Mouse (Mus musculus): ENCODE data around the gene Ntng1. TPM values are rescaled to one million over a fixed set of nuclear protein-coding genes. Genes with fewer than 3 reads are reported as not detected.

Gene Ntng1
- polyA plus RNA-seq, 1 experiment from 2014 or later: 3.3 TPM

DNA sequence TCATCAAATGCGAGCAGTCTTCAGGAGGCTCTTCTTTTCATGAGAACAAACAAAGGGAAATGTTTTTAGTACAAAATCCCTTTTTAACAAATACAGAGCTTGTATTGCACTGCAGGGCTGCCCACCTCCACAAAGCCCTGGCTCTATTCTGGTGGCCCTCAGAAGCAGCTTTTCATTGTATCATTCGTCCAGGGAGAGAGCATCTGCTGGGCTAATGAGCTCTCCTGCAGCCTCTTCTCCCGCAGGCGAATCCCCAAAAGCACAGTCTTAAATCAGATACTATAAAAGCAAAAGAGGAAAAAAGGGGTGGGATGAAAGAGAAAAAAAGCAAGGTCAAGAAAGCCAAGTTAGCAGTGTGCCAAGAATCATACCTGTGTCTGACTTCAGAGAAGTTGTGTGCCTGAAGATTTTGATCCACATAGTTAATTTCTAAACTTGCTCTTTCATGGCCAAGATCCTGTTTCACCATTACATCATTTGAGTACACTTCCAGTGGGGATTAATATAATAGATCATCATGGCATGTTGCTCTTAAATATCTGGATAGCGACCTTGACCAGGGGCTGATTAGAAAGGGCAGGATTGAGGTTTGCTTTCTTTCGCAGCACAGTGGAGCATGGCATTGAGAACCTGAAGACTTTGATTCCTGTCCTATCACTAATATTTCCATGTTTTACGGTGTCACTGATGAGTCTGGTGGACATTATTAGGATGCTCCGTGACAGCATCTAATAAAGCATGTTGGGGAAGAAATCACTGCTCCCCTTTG is 225.7 kb downstream of the Ntng1 start:
- ATAC-seq (ENCODE audit: insufficient number of reproducible peaks, low FRiP score, low TSS enrichment, low read depth): no peak
- Histone ChIP-seq H3K4me2 (replicated peaks) (no peak overlapping the region), H3K4me3 (replicated peaks) (no peak overlapping the region), H3K27me3 (no peaks in the 10 kb centered on the region), H3K4me1 (peaks cover 8% of the 10 kb centered on the region; the same call in 1 of the 2 replicates), H3K9ac (no peak overlapping the region), H3K27ac (replicated peaks) (no peak overlapping the region), H3K36me3 (no peaks in the 10 kb centered on the region), H3K9me3 (replicated peaks) (no peaks in the 10 kb centered on the region)
- 53% methylated on average over 8 of the region's 8 CpGs for WGBS

DNA sequence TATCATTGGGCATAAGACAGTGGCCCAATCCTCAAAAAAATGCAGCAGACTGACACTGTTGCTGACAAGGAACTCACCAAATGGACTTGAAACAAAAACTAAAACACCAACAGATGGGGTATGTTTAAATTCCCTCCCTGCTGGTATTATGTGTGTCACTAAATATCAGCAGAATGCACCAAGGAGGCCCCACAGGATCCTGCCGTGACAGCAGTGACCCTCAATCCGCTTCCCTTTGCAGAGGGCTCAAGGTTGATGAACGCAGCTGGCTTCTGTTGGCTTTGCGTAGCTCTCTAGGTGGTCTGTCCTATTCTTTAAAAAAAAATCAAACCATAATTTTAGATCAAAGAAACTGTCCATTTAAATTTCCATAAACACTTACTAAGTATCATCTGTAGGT is 226.7 kb downstream of the Ntng1 start:
- Histone ChIP-seq H3K4me2 (replicated peaks) (no peak overlapping the region), H3K9me3 (replicated peaks) (no peaks in the 10 kb centered on the region), H3K9ac (no peak overlapping the region), H3K27me3 (no peaks in the 10 kb centered on the region), H3K36me3 (no peaks in the 10 kb centered on the region), H3K4me3 (replicated peaks) (no peak overlapping the region), H3K27ac (replicated peaks) (no peak overlapping the region), H3K4me1 (peaks cover 8% of the 10 kb centered on the region; the same call in 1 of the 2 replicates)
- 58% methylated on average over 4 of the region's 4 CpGs for WGBS
- no peak for ATAC-seq (ENCODE audit: insufficient number of reproducible peaks, low FRiP score, low TSS enrichment, low read depth)

DNA sequence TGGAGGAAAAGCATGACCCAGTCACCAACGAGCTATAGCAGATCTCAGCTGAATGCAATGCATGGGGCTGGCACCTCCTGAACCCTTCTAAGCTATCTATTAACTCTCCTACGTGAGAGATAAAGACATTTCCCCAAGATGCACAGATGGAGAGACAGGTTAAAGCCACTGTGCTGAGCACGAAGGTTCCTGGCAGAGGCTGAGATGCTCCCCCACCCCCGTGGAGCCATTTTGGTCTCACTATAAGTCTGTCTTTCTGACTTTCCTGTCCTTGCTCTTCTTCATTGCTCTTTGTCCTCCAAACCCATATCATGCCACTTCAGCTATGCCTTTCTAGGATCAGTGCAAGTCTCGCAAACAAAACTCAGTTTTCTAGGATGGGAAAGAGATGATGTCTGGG is 229.6 kb downstream of the Ntng1 start:
- H3K9me3 ChIP-seq (replicated peaks): no peaks in the 10 kb centered on the region
- 84% methylated on average over 5 of the region's 5 CpGs for WGBS
- ATAC-seq (ENCODE audit: insufficient number of reproducible peaks, low FRiP score, low TSS enrichment, low read depth): no peak

DNA sequence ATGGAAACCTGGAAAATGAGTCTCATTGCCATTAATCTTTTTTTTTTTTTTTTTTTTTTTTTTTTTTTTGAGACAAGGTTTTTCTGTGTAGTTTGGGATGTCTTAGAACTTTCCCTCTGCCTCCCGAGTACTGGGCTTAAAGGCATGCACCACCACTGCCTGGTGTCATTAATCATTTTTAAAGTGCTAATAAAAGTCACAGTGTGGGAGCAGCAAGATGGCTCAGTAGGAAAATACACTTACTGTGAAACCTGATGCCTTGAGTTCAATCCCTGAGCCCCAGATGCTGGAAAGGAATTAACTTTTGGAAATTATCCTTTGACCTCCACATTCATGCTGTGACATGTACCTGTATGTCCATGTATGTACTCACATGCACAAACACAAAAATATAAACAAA is 253.2 kb downstream of the Ntng1 start:
- Histone ChIP-seq H3K27ac (replicated peaks) (no peak overlapping the region), H3K4me1 (no peaks in the 10 kb centered on the region), H3K9ac (no peak overlapping the region), H3K36me3 (no peaks in the 10 kb centered on the region), H3K27me3 (no peaks in the 10 kb centered on the region), H3K4me3 (replicated peaks) (no peak overlapping the region), H3K9me3 (replicated peaks) (no peaks in the 10 kb centered on the region), H3K4me2 (replicated peaks) (no peak overlapping the region)
- WGBS: 39% methylated on average over 1 of the region's 1 CpGs
- ATAC-seq (ENCODE audit: insufficient number of reproducible peaks, low FRiP score, low TSS enrichment, low read depth): no peak

More for the DNA sequence above, 229.6 kb downstream of the Ntng1 start:
- peaks cover 5% of the 10 kb centered on the region; the same call in 1 of the 2 replicates for H3K4me1 ChIP-seq
- H3K27ac ChIP-seq (replicated peaks): no peak overlapping the region
- H3K9ac ChIP-seq: no peak overlapping the region
- H3K36me3 ChIP-seq: no peaks in the 10 kb centered on the region
- no peak overlapping the region for H3K4me3 ChIP-seq (replicated peaks)
- no peak overlapping the region for H3K4me2 ChIP-seq (replicated peaks)
- H3K27me3 ChIP-seq: no peaks in the 10 kb centered on the region

DNA sequence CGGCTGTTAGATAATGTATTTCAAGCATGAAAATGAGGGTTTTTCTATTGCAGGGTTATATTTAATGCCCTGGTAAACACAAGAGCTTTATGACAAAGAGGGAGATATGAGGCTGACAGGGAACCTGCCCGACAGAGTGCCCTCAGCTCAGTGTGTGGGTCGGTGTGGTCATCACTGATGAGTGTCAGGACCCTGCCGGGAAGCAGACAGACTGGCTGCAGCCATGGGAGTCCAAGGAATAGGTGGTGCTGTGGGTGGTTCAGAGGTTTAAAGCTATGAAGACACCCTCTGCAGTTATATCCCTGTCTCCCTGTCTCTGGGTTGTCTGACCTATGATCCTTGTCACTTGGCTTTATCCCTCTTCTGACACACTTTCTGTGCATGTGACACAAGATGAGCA is 258.1 kb downstream of the Ntng1 start:
- no peaks in the 10 kb centered on the region for H3K27me3 ChIP-seq
- WGBS: 69% methylated on average over 4 of the region's 4 CpGs
- no peaks in the 10 kb centered on the region for H3K36me3 ChIP-seq

DNA sequence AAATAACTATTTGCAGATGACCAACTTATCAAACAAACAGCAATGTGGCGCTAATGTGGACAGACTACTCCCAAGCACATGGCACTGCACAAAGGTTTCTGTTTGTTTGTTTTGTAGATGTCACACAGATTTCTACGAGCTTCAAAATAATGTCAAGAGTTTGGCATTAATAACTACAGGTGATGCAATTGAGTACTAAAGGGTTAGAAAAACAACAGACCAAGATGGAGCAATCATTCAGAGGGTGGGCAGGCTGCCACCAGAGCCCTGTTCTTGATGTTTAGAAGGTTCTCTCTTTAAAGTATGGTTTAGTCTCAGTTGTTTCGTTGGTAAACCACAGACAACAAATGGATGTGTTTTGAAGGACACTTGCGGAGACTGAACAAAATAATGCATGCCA is 264.8 kb downstream of the Ntng1 start:
- ATAC-seq (ENCODE audit: insufficient number of reproducible peaks, low FRiP score, low TSS enrichment, low read depth): no peak
- Histone ChIP-seq H3K27me3 (no peaks in the 10 kb centered on the region), H3K4me3 (replicated peaks) (no peak overlapping the region), H3K4me1 (no peaks in the 10 kb centered on the region), H3K9me3 (replicated peaks) (no peaks in the 10 kb centered on the region), H3K27ac (replicated peaks) (no peak overlapping the region), H3K4me2 (replicated peaks) (no peak overlapping the region), H3K9ac (no peak overlapping the region), H3K36me3 (no peaks in the 10 kb centered on the region)
- 55% methylated on average over 4 of the region's 4 CpGs for WGBS

More for the DNA sequence above, 258.1 kb downstream of the Ntng1 start:
- ATAC-seq (ENCODE audit: insufficient number of reproducible peaks, low FRiP score, low TSS enrichment, low read depth): no peak
- no peak overlapping the region for H3K9ac ChIP-seq
- no peak overlapping the region for H3K4me3 ChIP-seq (replicated peaks)
- no peaks in the 10 kb centered on the region for H3K4me1 ChIP-seq
- no peak overlapping the region for H3K4me2 ChIP-seq (replicated peaks)
- H3K27ac ChIP-seq (replicated peaks): no peak overlapping the region
- no peaks in the 10 kb centered on the region for H3K9me3 ChIP-seq (replicated peaks)

DNA sequence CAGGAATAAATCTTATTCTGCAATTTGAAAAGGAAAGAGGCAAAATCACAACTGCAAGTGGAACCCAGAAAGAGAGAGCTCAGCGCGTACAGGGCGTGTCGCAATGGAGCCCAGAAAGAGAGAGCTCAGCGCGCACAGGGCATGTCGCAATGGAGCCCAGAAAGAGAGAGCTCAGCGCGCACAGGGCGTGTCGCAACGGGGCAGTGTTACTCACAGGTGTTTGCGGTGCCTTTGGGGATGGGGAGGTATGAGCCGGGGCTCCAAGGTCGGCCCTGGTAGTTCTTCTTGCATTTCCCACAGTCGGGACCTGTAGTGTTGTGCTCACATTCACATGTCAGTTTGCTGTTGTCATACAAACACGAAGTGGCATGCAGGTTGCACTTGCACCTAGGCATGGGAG is 271.8 kb downstream of the Ntng1 start:
- H3K9ac ChIP-seq: no peak overlapping the region
- no peak for ATAC-seq (ENCODE audit: insufficient number of reproducible peaks, low FRiP score, low TSS enrichment, low read depth)

DNA sequence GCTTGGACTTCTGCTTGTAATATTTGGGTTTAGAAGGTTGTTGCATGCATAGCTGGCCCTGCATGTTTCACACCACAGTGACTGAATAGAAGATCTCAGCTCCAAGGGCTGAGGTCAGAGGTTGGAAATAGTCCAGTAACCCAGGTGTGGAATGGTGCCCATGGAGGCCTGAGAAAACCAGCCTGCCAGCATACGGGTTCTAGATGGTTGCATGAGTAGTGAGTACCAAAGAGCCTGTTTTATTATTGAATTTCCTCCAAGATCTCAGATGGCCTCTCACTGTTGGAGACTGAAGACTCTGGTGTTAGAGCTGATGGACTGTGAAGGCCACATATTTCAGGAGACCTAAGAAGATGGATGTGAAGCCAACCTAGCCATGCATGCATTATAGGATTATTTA is 285.5 kb downstream of the Ntng1 start:
- ATAC-seq (ENCODE audit: insufficient number of reproducible peaks, low FRiP score, low TSS enrichment, low read depth): no peak
- no peaks in the 10 kb centered on the region for H3K9me3 ChIP-seq (replicated peaks)
- no peaks in the 10 kb centered on the region for H3K36me3 ChIP-seq
- H3K4me3 ChIP-seq (replicated peaks): no peak overlapping the region
- no peak overlapping the region for H3K9ac ChIP-seq
- WGBS: 88% methylated on average over 1 of the region's 1 CpGs
- H3K4me1 ChIP-seq: no peaks in the 10 kb centered on the region
- H3K4me2 ChIP-seq (replicated peaks): no peak overlapping the region
- H3K27me3 ChIP-seq: no peaks in the 10 kb centered on the region
- H3K27ac ChIP-seq (replicated peaks): no peak overlapping the region

More for the DNA sequence above, 271.8 kb downstream of the Ntng1 start:
- no peak overlapping the region for H3K27ac ChIP-seq (replicated peaks)
- H3K4me1 ChIP-seq: no peaks in the 10 kb centered on the region
- no peak overlapping the region for H3K4me2 ChIP-seq (replicated peaks)
- no peaks in the 10 kb centered on the region for H3K27me3 ChIP-seq
- WGBS: 88% methylated on average over 17 of the region's 17 CpGs
- no peaks in the 10 kb centered on the region for H3K9me3 ChIP-seq (replicated peaks)
- H3K36me3 ChIP-seq: no peaks in the 10 kb centered on the region
- no peak overlapping the region for H3K4me3 ChIP-seq (replicated peaks)

DNA sequence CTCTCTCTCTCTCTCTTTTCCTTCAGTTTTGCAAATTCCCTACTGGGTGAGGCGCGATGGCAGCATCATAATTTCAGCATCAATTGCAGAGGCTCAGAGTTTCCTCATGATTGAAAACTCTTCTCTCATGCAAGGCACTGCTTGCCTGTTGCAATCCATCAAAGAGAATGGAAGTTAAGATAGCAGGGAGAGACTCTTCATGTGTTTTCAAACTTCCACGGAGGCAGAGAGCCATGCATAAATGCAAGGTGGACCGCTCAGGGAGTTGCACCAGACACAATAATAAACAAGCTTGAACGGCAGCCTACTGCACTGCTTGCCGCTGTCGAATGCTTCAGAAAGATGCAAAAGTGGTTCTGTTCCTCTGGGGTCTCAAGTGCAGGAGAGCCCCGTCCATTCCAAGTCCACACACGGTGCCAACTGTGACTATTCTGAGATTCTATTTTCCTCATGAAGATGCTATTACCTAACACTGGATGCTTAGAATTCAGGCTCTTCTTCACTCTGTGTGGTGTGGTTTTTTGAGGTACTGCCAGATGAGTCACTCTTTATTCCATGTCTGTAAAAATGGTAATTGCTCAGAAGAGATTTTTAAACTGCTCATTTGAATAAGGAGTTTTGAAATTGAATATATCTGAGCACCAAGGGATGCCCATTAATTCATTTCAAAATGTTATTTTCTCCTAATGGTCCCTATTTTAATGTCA is 289.2 kb downstream of the Ntng1 start:
- WGBS: 80% methylated on average over 9 of the region's 9 CpGs

DNA sequence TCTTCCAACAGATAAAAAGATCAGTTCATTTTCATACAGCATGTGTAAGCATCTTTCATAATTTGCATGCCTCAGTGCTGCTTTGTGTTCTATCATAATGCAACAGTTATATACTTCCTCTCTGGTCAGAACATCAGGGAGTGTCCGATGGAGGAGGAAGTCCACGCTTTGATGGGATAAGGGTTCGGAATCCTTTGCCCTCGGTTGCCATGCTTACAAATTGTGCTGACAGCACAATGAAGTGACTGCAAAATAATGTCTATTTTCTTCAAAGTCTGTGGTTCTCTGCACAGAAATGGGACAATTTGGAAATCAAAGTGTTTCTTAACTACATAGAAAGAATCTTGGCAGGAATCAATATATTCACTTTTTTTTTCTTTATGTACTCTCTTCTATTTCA is 297.2 kb downstream of the Ntng1 start:
- Histone ChIP-seq H3K36me3 (no peaks in the 10 kb centered on the region), H3K4me1 (no peaks in the 10 kb centered on the region), H3K9me3 (replicated peaks) (no peaks in the 10 kb centered on the region), H3K27me3 (no peaks in the 10 kb centered on the region), H3K9ac (no peak overlapping the region), H3K27ac (replicated peaks) (no peak overlapping the region), H3K4me3 (replicated peaks) (no peak overlapping the region), H3K4me2 (replicated peaks) (no peak overlapping the region)
- WGBS: 71% methylated on average over 4 of the region's 4 CpGs
- ATAC-seq (ENCODE audit: insufficient number of reproducible peaks, low FRiP score, low TSS enrichment, low read depth): no peak

More for the DNA sequence above, 289.2 kb downstream of the Ntng1 start:
- no peak for ATAC-seq (ENCODE audit: insufficient number of reproducible peaks, low FRiP score, low TSS enrichment, low read depth)
- no peak overlapping the region for H3K27ac ChIP-seq (replicated peaks)
- H3K9me3 ChIP-seq (replicated peaks): no peaks in the 10 kb centered on the region
- H3K4me2 ChIP-seq (replicated peaks): no peak overlapping the region
- H3K4me3 ChIP-seq (replicated peaks): no peak overlapping the region
- H3K27me3 ChIP-seq: no peaks in the 10 kb centered on the region
- no peaks in the 10 kb centered on the region for H3K4me1 ChIP-seq
- no peaks in the 10 kb centered on the region for H3K36me3 ChIP-seq
- no peak overlapping the region for H3K9ac ChIP-seq

DNA sequence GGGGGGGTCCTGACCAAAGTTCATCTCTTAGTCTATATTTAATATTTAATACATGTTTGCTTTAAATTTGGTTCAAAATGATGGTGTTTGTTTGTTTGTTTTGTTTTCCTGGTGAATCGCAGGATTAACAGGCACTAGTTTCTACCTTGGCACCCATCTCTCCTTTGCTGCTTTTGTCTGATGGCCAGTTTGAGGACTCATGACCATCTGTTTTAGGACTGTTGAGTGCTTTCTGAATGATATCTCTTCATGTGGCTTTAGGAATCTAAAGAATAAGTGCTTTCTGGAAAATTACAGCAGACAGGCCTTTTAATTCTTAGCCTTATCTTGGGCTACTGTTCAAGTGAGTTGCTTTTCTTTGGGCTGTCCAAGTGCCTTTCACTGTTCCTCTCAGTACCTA is 318.0 kb downstream of the Ntng1 start:
- WGBS: 96% methylated on average over 1 of the region's 1 CpGs
- no peaks in the 10 kb centered on the region for H3K4me1 ChIP-seq
- no peak for ATAC-seq (ENCODE audit: insufficient number of reproducible peaks, low FRiP score, low TSS enrichment, low read depth)

More for the DNA sequence above, 318.0 kb downstream of the Ntng1 start:
- Histone ChIP-seq H3K27me3 (no peaks in the 10 kb centered on the region), H3K9ac (no peak overlapping the region), H3K36me3 (no peaks in the 10 kb centered on the region), H3K9me3 (replicated peaks) (no peaks in the 10 kb centered on the region), H3K4me2 (replicated peaks) (no peak overlapping the region), H3K4me3 (replicated peaks) (no peak overlapping the region), H3K27ac (replicated peaks) (no peak overlapping the region)
